Mouse (Mus musculus) gastrocnemius, postnatal 25 days (tissue): ENCODE data around the gene Grip1. TPM values are rescaled to one million over a fixed set of nuclear protein-coding genes. Genes with fewer than 3 reads are reported as not detected.

ENCODE experiments used
- DNase-seq: peaks from one replicate; pipeline ENCODE4 v3.0.0; 2022
- total RNA-seq, 2 experiments: library from RNA; stranded (reverse); gene quantifications; 1 replicate in 1 of 2; 2 replicates in 1 of 2; pipeline ENCODE4 v1.2.3; 2021

Gene Grip1
- total RNA-seq, 2 experiments from 2014 or later, result 0.08 TPM; not detected in 1

DNA sequence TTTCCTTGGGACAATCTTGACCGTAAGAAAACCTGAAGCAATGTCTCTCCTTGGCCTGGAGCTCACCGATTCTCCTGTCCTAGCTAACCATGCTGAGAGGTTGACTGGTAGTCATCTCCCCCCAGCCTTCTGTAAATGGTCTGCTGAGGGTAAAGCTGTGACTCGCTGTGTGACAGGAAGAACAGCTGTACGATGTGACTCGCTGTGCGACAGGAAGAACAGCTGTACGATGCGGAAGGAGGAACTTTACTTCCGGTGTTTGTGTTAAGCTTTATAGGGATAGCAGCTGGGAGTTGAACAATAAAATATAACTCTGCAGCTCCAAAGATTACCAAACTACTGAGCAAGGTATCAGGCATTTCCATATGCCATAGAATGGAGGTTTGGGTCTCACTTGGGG is 119.5 kb downstream of the Grip1 start:
- DNase-seq, result no peak

DNA sequence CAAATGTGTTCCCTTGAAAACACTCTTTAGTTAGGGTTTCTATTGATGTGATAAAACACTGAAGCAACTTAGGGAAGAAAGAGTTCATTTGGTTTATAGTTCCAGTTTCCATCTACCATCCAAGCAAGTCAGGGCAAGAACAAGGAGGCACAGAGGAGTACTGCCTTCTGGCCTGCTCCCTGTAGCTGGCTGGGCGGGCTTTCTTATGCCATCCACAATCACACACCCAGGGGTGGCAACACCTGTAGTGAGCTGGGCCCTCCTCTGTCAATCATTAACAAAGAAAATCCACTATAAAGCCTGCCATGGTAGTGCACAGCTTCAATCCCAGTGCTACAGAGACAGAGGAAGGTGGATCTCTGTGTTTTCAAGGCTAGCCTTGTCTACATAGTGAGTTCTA is 122.2 kb downstream of the Grip1 start:
- DNase-seq, result no peak

DNA sequence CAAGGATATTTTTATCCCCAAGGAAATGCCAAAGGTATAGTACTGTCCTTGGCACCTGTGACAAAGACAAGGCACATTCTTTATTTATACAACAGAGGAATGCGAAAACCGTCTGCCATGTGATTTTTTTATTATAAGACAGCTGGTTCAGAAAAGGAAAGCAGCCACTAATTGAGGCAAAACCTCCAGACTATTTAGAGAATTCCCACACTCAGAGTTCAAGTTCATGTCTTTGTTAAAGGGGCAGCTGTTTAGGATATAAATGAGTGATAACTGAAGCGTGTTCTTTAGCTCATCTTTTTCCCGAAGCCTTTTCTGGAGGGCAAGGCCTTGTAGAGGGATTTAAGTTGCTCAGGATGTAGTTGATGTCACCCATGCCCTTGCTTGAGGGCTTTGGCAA is 126.4 kb downstream of the Grip1 start:
- DNase-seq, result no peak

DNA sequence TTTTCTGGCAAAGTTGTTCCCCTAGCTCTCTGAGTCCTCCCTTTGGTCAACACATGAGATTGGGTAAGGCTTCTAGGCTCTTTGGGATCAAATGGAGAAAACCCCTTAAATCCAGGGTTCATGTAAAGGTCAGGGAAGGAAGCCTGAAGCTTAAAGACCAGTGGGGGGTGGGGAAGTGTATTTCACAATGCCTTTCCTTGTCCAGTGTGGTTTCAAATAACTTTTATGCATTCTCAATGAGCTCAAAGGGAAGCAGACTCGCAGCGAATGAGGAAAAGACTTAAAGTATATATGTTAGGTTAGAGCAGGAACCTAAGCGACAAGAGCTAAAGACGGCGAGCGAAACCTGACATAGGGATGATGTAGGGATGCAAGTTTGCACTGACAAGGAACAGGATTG is 131.0 kb downstream of the Grip1 start:
- DNase-seq, result no peak

DNA sequence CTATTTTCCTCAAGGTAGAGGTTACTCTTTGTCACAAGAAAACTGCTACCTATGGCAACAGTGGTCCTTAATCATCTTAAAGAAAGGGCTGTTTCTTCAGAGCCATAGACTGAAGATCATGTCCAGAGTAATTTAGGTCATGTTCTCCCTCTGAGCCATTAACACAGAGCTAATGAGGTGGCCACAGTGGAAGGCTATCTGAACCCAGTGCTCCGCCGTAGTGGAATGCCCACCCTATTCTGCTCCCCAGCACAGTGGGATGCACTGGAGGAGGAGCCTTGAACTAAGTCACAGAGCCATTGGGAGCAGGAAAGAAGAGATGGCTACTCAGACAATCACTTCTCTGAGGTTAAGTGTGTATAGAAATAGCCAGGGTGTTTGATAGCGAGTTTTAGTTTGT is 133.3 kb downstream of the Grip1 start:
- no peak for DNase-seq

DNA sequence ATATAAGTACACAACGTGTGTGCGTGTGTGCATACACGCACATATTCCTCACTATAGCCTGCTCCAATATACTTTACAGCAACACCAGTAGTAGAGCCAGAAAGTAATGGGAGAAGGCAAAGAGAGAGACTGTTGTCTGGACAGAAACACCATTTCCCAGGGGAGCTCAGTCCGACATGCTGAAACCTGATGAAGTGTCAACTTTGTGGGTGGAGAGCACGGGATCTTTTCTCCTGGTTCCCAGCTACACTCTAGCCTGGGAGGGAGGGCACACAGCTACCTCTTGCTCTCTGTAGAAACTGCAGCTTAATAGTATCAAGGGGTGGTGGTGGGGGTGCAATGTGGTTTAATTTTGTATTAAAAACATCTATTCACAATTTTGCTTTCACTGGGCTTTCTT is 143.2 kb downstream of the Grip1 start:
- DNase-seq, result no peak

DNA sequence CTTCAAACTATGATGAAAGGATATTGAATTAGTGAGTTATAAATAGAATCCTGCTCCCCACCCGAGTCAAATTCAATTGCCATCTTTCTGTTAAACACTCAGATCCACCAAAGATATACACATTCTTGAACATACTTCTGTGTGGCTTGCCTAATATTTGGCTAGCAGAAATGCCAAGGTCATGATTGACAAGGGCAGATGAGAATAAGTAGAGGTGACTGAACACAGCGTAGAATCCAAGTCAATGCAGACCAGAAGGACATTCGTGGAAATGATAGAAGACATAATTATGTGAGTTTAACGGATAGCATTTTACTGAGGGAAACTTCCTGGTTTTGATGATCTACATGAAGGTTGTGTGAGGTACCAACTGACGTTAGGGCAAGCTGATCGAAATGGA is 153.9 kb downstream of the Grip1 start:
- no peak for DNase-seq

DNA sequence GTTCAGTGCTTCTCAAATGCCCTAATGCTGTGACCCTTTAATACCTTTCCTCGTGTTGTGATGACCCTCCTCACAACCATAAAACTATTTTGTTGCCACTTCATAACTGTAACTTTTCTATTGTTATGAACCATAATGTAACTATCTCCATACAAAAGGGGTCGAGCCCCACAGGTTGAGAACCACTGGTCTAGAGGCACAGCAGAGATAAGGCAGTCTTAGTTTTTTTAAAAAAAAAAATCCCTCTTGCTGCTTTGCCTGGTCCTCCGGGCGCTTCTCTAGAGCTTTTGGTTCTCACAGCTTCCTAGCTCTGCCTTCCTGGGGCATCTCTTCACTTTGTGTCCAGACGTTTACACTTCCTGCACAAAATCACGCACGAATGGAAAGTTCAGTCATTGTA is 155.4 kb downstream of the Grip1 start:
- no peak for DNase-seq

DNA sequence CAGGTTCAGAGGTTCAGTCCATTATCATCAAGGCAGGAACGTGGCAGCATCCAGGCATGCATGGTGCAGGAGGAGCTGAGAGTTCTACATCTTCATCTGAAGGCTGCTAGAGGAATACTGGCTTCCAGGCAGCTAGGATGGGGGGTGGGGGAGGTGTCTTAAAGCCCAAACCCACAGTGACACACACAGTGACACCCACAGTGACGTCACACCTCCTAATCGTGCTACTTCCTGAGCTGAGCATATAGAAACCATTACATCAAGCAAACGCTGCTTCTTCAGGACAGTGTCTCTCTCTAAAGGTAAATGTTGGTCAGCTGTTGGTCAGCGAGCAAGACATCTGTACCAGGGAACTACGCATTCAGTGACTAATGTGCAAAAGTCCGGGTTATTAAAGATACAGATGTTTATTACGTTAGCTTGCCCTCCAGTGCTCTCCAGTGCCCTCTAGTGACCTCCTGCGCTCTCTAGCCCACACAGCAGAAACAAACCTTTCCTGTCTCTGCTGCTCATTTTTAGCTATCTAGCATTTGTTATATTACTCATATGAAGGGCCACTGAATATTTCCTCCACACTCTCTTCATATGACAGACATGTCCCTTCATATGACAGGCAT is 156.8 kb downstream of the Grip1 start:
- no peak for DNase-seq

DNA sequence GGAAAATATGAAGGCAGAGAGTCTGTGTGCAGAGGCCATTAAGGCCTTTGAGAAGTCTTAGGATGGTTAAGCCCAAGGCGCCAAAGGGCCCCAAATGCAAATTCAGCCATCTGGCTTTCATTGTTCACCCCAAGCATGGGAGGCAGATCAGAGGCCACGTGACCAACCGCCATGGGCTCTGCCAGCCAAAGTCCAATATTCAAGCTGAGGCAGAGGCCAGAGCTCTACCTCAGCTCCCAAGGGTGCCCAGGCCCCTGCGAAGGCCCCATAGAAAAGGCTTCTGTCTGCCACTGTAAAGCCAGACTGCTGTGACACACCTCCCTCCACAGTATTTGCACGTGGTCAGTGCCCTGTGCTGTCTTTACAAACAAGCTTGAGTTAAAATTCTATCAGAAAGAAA is 158.4 kb downstream of the Grip1 start:
- no peak for DNase-seq

DNA sequence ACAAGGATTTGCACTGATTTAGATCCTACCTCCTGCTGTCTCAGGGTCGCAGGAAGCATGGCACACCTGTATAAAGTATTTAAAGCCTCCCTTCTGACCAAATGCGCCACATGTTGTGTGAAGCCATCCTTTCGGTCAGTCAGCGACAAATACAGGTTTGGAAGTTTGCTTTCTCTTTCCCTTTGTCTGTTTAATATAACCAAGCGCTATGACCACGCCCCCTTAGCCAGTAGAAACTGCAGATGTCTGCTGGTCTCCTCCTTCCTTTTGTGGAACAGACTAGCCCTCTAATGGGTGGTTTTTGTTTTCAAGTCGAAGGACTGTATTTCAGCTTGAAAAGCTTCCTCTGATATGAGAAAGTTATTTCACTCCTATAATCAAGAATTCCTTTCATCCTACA is 161.1 kb downstream of the Grip1 start:
- DNase-seq, result no peak

DNA sequence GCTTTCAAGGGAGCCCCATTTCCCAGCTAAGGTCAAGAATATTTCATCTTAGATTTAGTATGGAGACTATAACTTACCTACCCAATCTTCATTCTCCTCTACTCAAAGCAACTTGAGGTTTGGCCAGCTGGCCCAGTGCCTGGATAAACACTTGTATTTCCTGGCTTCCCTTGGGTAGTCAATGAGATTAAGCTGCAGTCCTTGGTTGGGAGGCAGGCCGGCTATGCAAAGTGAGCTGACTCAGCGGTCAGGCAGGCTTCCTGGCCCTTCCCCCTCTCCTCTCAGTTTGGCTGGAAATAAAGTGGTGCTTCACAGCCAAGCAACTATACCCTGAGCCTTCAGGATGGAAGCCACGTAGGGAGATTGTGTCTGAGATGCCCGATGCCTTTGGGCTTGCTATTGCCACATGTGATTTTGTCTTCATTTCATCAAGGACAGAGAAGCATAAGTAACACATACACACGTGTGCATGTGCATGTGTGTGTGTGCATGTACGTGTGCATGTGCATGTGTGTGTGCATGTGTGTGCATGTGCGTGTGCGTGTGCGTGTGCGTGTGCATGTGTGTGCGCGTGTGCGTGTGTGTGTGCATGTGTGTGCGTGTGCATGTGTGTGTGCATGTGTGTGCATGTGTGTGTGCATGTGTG is 161.7 kb downstream of the Grip1 start:
- DNase-seq, result peak; percentile 12

DNA sequence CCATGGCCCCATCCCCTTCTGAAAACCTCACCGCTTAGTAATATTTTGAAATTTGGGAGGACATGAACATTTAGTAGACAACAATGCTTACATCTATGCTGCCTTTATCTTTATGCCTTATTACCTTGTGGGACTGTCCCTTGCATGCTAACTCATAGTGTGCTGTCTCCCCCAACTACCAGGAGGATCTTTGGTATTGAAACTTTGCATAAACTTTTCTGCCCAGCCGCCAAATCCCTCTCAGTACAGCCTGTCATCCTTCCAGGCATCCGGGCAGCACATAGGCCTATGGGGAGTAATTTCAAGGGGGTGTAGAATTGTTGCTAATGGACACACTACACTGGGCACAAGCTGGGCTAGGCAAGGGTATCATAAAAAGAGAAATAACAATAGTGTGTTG is 162.4 kb downstream of the Grip1 start:
- DNase-seq, result no peak

DNA sequence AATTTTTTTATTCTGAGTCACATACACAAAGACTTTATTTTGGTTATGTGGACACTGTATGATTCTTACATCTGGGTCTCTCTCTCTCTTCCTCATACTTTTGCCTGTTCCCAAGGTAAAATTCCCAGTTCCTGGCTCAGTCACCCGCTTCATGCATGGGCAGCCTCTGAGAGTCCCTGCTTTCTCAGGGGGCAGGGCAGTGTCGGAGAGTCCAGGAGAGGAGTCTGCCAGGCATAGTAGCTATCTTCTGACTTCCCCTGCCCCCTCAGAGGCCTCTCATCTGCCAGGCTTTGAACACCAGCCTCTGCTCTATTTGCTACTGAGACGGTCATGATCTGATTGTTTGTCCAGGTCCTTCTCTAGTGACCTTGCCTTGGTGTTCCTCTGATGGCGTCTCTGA is 175.0 kb downstream of the Grip1 start:
- DNase-seq, result no peak

DNA sequence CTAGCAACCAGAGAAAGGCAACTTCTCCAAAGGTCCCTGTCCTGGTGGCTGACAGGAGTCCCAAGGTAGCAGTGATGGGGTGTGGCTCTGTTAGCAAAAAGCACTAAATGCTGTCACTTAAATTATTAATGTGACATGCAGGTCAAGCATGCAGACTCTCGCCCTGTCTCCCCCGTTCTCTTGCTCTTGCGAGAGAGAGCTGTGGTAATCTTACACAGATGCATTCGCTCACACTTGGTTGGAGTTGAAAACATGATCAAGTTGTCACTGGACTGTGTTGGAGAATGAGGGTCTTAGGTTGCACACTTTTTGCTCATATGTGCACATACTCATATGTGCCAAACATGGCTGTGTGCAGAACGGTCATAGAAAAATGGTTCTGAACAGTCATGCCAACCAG is 176.8 kb downstream of the Grip1 start:
- DNase-seq, result no peak

DNA sequence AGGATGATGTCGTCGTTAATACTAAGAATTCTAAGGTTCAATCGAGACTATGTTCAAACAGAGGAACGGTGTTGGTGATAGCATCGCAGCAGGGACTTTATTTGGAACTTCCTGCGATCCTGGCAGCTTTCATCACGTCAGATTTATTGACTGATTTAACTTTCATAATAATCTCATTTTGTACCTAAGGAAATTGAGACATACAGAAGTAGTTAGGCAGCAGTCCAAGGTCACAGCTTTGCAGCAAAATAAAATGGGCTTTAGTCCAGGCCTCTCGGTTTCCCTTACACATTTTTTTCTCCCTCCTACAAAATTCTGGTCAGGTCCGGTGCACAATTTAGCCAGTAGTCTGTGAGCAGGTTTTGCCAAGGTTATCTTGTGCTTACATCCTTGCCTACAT is 178.3 kb downstream of the Grip1 start:
- DNase-seq, result no peak

DNA sequence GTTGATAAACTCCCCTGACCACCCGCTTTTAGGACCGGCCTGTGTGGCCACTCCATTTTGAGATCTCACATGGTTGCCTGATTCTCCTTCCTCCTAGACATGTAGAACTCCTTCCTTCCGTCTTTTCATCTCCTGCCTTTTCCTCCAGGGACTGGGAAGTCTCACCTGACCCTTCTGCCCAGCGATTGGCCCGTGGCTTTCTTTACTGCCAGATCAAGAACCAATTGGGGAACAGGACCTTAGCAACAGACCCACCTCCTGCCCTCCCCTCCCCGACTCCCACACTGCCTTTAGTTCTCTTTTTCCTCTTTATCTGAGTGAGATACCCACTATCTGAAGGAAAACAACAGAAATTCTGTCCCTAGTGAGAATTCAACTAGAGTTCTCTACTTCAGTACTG is 180.9 kb downstream of the Grip1 start:
- DNase-seq, result no peak

DNA sequence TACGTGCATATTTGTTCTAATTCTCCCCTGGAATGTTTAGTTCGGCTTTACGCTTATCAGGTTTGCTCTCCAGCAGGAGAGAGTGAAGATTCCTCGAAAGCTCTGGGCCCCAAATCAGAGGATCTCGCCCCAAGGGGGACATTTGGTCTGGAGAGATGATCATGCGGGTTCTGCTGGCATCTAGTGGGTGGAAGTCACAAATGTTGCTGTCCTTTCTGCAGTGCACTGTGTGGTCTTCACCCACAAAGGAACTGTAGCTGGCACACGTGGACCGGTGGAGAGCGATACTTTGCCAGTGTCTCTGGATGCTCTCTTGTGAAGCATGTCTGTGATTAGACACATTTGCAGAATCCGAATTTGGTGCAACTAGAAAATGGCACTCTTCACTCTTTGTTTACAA is 186.9 kb downstream of the Grip1 start:
- DNase-seq, result no peak

DNA sequence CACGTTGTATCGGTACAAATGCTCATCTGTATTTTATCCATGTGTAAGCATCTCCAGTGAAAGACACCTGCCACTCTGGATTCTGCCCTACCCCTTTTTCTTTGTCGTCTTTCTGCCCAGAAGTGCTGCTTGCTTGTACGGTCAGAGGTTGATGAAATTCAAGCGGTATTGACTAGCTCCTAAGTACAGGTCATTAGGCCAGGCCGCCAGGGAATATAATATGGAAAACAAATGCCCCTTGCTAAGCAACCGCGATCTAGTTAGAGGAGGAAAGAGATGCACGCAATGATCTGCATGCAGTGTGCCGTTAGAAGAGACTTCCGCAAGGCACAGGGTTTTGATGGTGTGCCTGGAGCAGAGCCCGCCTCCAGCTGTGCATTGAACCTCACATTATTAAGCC is 187.4 kb downstream of the Grip1 start:
- no peak for DNase-seq

DNA sequence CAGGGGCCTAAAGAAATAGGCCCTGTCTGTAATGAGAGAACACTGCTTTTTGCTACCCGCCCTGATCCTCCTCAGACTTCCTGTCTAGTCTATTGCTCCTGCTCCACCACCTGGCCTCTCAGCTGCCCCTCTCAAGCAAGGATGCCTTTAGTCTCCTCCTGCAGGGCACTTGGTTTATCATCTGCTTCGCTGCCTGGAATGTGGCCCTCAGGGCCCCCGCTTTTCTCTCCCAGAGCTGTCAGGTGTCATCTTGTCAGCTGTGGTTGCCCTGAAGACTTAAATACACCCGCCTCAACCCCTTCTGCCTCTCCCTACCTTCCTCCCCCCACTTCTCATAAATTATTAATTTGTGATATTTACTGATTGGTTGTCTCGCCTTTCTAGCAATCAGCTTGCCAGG is 190.7 kb downstream of the Grip1 start:
- DNase-seq, result no peak

DNA sequence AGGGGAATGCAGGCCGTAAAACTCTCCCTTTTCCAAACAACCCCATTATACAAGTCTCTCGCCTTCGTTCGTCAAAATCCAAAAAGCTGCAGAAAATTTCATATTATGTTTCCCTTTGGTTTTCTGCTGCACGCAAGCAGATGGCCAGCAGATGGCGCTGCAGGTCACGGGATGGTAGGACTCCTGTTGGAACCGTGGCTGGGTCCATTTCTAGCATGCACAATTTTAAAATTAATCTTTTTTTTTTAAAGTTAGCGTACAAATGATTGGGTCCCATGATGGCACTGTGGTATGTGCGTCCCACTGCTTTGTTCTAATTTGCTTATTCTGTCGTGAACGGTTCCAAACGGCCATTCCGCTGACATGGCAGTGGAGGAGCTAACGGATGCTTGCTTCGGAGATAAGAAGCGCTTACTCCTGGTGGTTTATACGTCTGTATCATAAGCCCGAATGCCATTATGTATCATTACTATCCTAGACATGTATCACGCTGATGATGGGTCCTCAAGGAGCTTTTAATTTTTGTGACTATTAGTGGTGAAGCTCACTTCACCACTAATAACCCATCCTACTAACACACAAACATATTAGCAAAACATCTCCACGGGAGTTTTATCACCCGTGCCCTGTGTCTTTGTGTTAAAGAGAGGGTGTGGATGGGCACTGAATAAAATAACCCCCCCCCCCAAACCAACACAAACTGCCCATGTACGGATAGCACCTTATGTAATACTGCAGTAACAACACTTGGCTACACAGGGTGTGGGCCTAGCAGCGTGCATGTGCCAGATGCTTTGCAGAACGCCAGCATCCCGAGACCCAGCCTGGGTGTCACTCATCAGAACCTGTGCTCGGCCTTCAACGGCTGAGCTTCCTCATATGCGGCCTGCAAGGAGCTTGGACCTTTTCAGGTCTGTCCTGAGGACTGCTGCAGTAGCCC is 193.1 kb downstream of the Grip1 start:
- no peak for DNase-seq

DNA sequence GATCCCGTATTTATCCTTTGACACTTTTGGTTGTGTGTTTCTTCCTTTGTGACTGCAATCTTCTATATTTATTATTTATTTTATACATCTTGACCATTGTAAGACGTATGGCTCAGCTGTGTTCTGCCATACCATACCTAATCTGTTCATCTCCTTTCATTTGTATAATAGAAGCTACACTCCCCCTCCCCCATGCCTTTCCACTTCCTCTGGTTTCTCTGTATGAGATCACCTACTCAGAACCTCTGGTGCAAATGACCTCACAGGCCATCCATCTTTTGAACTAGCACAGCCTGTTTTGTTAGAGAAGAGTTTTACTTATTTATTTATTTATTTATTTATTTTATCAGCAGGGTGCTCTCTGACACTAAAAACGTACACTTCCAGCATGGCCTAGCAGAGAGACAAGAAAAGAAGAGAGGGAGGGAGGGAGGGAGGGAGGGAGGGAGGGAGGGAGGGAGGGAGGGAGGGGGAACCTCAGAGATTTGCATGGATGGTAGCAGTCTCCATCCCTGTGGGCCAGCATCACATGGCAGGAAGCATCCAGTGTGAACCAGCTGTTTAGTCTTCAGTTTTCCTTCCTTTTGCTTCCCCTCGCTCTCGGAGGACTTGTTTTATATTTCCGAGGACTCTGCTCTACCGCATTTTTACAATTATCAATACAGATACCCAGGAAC is 207.2 kb downstream of the Grip1 start:
- DNase-seq, result no peak

DNA sequence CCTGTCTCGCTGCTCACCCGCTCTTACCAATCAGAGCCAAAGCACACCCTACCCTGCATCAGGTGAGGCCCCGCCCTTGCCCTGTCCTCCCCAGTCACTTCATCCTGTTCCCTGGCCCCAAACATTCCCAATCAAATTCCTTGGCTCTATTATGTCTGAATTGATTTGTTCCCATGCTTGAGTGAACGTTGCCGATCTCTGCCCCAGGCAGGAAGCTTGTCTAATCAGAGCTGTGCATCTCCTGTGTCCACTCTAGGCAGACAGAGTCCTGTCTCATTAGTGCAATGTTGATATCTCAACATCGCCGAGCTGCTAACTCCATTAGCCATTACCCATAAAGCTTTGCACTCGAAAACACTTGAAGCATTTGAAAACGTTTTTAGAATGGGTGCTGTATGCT is 210.0 kb downstream of the Grip1 start:
- DNase-seq, result no peak
